Mouse (Mus musculus) urinary bladder, adult 18-20 months (tissue): ENCODE measurements around the gene Fmo2.
A peak's percentile ranks its signal among the peaks of the same experiment; 100 is the strongest.

ENCODE experiments used
- DNase-seq, 2 experiments: peaks; one replicate each; pipeline ENCODE4 v3.0.0; 2022; ENCODE audit warnings: low spot score in 2 of 2, mixed read lengths in 2 of 2

The Fmo2 gene

DNA sequence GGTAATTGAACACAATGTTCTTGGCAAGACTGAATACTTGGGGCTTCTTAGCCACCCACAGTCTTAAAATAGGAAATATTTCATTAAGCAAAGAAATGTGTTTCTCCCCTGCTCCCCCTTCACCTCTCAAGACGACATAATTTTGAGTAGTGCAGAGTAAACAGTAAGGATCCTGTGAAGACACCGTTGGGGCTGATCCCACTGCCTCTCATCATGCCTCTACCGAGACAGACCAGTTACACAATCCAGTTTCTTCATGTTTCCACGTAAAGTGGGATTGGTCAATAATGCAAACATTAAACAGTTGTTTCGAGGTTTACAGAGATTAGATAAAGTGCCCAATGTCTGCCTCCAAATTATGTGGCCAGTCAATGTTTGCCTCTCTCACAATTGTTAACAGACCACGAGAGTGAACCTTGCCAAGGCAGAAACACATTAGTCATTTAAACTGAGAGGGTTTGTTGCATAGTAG, 6.5 kb downstream of the Fmo2 start:
- peak in 1 of 2 experiments; percentile 46 for DNase-seq

DNA sequence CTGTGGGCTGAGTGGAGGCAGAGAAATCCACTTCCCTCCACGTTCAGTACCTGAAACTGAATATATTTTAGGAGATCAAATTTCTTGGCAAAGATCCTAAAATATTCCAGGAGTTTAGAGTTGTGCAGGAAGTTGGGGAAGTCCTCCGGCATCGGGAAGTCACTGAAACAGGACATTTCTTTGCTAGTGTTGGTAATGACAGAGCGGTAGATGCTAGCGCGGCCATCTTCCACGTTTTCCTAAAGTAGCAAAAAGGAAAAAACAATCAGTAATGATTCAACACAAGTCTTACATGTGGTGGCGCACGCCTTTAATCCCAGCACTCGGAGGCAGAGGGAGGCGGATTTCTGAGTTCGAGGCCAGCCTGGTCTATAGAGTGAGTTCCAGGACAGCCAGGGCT, 9.9 kb downstream of the Fmo2 start:
- no peak for DNase-seq

DNA sequence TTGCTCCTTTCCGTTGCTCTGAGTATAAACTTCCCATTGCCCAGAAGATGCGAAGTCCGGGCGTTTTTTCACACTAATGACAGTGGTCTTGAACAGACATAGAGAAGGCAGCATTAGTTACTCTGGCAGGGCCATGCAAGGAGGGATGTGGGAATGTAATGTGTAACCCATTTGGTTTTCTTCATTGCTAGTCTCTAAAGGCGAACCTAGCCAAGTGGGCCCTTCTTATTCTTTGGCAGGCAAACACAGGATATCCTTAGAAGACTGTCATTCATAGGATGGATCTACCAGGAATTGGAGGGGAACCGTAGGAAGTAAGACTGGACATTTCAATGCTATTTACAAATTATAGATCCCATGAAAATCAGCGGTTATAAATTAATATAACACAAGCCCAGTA, 10.9 kb downstream of the Fmo2 start:
- DNase-seq: no peak

DNA sequence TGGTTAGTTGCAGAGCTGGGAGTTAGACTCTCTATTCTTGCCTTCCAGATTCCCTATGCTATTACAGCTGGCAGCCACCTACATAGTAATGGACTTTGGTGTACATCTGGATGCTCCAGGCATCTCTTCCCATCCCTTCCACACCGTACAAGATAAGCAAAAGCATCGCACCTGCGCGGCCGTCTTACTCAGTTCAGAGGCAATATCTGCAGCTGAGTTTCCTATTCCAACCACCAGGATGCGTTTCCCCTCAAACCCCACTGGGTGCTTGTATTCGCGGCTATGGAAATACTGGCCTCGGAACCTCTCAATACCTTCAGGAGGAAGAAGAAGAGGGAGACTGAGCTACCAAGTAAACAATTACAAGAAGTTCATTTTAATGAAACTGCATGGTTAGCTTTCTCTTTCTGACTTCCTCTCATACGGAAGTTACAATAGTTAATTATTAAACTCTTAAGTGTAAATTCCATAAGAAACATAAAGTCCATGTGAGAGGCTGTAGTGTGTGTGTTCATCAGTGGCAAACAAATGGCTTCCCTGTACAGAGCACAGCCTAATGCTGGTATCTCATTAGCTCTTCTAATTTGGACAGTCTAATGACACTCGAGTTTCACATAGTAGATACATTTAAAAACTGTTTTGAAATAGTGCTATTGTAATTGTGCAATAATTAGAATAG, 12.2 kb downstream of the Fmo2 start:
- DNase-seq: no peak

DNA sequence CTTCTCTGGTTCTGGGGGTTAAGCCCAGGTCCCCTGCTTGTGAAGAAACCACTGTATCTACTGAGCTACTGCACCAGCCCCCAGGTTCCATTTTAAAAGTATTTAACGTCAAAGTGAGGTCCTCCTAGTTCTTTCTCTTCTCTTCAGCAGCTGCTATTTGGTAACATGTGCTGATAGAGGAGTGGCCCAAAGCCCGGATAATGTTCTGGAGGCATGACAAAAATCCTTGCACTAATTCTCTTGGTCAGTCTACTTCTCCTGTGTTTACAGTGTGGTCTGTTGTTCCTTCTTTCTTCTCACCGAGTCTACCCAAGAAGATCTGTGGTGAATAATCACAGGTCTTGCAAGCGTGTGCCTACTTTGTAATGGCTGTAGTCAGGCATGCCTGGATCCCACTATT, 15.8 kb downstream of the Fmo2 start:
- DNase-seq: no peak

DNA sequence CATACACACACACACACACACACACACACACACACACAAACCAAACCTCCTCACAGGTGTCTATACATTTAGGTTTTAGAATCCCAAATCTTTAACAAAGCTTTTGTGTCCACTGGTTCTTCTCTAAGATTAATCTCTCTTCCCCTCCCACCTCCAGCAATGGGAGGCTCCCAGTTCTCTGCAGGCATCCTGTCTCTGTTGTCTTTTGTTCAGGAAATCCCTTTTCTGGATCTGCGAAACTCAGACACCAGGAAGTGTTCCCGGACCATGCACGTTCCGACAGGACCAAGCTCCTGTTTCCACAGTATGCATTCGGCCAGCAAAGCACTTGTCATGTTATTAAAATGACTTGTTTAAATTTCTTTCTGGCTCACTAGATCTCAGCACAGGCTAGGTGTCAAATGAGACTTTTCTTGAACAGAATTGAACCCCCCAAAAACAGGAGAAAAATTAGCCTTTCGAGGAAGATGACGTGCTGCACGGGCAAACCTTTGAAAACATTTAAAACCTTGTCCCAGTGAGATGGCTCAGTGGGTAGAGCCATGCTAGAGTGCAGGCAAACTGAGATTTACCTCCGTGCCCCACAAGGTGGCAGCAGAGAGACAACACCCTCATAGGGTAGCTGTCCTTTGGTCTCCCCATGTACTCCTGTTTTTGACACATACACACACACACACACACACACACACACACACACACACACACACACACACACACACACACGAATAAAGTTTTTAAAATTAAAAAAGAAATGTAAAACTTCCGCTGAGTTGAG, 18.7 kb downstream of the Fmo2 start:
- DNase-seq: peak; percentile 31 to 44

DNA sequence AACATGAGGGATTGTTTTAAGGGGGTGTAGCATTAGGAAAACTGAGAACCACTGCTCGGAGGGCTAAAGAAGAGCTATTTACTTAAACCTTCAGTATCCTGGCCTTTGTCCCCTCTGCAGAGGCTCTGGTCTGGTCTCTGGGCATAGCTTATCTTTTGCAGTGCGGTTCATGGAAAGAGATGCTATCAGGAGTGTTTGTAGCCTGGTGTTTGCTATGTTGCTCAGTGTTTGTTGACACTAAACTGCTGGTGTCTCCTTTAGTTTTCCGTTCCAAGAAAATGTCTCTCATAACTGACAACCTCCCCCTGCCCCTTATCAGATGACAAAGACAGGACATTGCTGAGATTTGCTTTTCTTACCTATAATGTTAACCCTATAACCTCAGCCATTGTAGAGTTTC, 23.4 kb downstream of the Fmo2 start:
- DNase-seq: no peak

DNA sequence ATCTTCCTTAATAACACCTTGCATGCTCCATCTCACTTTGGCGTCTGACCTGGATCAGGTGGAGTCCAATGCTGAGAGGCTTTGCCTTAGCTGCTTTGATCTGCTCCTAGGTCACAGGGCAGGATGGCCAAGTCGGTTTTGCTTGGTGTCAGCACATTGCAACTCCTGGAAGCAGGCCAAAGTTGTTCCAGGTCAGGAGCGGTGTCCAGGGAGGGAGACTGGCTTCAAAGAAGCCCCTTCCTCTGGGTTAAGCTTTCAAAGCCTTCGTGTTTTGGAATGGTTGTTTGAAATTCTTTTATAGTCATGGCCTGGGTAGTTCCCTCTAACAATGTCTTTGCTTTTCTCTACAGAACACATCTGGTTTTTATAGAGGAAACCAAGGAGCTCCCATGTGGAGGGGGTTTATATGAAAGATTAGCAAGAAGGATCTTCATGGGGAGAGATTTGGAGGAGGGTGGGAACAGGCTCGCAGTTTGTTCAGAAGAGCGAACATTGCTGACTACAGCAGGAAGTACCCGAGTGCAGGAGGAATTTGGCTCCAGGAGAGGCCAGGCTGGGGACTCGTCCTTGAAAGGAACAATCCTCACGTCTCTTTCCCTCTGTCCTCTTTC, 26.7 kb downstream of the Fmo2 start:
- DNase-seq: no peak

DNA sequence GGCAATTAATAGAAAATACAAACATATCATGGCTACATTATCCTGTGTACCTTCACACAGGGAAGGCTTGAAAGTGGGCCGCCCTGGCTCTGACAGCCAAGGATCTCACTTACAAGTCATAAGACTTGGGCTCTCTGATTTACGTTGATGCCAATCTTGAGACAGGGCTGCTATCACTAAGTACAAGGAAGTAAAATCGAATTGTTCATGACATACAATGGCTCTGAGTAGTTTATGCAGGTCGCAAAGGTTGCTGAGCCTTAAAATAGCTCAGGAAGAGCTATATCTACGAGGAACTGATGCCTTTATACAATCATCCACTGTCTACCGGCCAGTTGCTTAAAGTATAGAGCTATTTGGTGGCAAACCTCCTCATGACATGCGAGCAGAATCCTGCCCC, 27.5 kb downstream of the Fmo2 start:
- DNase-seq: no peak

DNA sequence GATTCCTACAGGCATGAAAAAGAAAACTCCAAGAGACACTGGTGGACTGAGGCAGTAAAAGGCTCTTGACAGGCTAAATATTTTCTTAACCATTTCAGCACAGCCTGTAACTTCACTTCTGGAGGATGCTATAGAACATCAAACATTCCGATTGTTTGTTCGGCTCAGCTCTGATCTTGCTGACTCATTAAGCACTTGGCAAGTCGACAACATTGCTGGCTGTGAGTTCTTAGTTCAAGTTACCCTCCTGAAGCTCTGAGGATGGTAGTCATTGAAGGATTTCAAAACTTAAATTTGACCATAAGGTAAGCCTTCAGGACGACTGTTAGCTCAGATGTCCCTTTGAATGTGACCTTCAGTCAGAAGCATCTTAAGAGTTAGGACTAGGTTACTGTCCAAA, 31.1 kb downstream of the Fmo2 start:
- DNase-seq: no peak

DNA sequence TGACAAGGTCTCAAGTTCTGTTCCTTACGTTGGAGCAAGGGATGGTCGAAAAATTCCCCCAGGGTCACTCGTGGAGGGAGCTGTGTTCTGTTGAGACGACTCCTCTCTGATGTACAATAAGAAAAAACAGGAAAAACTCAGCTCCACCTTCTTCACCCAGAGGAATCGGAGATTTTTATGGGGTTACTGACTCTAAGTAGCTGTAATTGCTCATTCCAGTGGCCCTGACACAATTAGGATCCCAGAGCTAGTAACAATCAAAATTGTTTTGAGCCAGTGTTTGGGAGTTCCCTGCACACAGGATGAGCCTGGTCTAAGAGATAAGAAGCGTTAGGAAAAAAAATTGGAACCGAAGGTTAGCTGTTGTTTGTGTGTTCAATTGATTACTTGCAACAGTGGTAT, 32.2 kb downstream of the Fmo2 start, which contains the start of gene Fmo1:
Gene Fmo1, minus strand, starts transcription at position 331 of the 402 bp plus-strand sequence.
- DNase-seq: no peak

DNA sequence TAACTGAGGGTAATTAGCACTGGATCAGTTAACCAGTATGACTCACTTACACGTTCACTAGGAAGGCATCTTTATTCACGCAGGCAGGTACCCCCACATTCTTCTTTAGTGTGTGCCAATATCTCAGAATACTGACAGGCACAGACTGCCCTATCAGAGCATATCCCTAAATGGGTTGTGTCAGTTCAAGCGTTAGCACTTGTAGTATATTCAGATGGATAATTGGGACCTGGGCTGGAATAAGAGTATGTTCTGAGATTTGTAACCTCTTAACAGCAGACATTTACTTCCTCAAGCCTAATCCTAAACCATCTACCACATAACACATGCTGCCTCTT, 33.1 kb downstream of the Fmo2 start:
- DNase-seq: no peak

DNA sequence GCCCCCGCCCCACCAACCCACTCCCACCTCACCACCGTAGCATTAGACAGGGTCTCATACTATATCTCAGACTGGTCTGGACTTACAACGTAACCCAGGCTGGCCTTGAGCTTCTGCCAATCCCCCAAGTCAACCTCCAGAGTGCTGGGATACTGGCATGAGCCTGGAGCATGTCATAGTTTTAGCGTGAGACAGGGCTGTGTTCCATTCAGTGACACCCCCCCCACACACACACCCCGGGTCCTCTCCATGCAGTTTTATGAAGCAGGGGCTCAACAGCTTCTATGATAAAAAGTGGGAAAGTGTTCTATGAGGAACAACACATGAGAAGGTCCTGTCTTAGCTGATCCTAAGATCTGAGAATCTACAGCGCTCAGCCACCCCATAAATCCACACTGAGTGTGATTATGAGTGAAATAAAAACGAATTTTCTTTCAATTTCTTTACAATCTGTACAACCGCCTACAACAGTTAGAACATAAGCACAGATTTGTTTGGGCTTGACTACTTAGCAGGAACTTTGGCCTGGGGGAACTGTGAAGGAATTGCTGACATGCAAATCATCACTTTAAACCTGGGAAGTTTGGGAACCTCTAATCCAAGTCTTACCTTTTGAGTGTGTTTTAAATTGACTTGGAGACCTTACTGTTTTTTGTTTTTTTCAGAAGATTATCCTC, 33.6 kb downstream of the Fmo2 start:
- no peak for DNase-seq

DNA sequence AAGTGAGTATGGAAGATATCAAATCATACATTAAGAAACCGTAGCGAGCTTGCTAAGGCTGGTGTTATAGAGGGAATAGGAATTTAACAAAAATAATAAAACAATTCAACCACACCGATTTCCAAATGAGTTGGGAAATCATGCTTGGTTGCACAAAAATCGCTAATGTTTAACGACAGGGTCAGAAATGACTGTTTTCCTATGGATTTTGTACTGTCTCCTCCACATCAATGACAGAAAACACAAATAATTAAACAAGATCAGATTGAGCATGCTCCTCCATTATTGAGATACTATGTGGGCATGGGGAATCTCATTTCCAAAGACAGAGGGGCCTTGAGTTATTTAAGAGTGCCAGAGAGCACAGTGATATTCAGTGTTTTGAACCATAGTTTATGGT, 34.2 kb downstream of the Fmo2 start:
- no peak for DNase-seq

DNA sequence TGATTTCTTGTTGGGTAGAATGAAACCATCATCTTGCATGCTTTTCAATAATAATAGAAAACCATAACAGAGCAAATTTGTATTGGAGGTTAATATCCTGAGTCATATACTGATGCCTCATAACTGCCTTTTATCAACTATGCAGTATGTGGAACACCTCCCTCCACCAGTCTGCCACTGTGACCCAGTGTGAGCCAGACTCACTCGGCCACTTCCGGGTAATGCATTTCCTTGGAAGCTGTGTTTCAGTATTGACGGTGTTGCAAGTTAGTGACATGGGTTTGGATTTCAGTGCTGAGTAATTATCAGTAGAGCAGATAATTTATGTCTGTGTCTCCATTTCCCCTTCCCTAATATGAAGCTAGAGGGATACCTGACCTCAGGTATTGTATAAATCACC, 34.9 kb downstream of the Fmo2 start:
- DNase-seq: no peak

DNA sequence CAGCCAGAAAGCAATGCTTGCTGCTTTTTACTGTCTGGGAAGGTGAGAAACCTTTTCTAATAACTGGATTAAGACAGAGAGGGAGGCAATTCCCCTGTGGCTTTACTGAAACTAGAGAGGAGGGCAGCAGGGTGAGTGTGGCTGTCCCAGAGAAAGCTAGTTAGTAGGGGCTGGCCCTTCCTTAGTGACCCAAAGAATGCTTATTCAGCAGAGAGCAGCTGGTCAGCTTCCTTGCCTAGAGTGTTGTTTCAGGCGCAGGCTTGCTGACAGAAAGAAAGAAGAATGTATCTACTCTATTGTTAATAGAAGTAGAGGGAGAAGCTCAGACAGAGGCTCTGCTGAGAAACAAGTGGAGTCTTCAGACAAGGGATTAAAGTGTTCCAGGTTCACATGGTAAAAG, 36.2 kb downstream of the Fmo2 start:
- DNase-seq: no peak

DNA sequence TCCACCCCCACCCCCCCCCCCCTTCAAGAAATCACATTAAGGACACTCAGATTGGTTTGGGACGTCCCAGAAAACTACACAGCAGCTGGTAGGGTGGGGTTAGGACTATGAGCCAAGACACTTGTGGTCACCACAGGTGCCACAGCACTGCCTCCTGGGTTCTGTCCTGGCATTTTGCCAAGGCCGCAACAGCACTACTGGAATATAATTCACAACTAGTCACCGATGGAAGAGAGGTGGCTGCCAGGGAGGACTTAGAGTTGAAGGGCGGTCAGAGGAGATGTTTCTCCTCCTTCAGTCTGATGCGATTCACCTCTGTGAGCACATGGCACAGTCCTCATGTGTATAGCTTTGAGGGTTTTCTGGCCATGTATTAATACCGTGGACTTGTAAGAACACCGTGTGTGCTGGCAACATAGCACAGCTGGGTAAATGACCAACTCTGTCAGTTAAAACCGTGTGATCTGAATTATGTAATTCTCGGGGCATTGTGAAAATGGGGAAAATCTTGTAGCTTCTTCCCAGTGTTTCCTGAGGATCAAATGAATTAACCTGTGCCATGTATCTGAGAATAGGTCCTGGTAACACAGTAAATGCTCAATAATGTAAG, 38.4 kb downstream of the Fmo2 start:
- DNase-seq: no peak

DNA sequence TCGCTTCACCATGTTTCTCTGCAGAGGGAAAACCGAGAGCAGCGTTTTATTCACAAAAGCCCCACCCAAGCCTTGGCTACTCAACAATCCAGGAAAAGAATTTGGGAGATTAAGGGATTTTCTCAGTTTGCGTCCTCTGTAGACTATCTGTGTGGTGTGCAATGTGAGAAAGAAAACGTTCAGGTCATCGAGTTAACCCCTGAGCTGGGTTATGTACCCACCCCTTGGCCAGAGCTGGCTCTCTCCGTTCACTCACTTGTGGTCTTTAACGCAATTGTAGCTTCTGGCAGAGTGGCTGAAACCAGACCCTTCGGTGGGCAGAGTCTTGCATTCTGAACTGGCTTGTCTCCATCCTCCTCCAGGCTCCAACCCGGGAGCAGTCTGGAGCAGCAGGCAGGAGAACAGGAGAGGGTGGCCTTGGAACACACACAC, 39.0 kb downstream of the Fmo2 start:
- no peak for DNase-seq

DNA sequence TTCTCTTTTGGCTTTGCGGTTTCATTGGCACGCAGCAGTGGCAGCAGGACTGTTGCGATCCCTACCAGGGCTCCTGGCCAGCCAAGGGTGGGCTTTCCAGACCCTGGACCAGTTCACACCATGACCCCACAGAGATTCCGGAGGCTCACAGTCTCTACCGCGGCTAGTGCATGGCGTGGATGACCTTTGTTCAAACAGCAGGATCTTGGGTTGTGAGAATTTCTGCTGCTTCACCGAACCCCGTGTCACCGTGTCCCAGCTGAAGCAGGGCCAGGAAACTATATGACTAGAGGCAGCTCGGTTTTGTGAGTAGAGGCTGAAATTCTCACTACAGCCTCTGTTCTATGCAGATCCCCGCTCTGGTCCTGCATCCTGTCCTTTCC, 39.8 kb downstream of the Fmo2 start:
- DNase-seq: no peak

DNA sequence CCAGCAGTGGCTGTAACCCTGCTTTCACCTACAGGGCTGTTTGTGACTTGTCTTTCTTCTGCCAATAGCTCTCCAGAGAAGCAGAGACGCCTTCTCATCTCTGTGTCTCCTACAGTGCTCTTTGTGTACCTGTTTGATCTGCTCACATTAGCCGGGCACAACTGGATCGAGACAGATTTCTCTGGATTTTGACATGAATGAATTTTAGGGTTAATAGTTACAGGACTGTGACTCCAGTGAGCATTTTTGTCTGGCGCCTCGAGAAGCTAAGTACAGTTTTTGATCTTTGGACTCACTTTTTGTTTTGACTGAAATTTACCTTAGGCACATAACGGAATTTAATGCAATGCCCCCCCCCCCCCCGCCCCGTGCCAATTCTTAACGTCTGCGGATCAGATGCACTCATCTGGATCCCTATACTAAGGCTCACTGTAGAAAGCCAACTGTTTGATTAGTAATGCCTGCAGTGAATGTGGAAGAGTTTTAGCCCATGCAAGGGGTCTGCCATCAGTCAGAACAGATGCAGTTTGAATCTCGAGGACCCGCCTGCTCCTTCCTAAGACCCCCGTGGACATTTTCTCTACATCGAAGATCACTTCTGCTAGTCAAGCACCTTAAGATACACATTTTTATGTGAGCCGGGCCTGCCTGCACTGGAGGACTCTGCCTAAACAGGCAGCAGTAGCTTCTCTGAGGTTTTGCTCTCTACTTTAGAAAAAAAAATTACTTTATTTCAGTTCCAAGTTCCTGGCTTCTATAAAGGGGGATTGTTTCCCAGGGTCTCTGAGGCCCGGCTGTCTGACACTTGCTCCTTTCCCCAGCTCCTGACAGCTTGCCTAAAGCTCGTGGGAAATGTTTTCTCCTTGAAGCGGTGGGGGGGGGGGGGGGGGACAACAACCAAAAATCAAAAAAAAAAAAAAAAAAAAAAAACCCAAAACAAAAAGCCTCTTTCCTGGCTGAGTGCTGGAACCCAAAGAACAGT, 40.5 kb downstream of the Fmo2 start:
- no peak for DNase-seq
